Mouse (Mus musculus) activated CD4-positive, CD25-positive, alpha-beta regulatory T cell, adult 4 months (primary cell): ENCODE data around the gene Ankrd63. TPM values are rescaled to one million over a fixed set of nuclear protein-coding genes. Genes with fewer than 3 reads are reported as not detected.

ENCODE experiments used
- ATAC-seq: one replicate; pipeline ENCODE4 v1.8.0; 2017
- polyA plus RNA-seq, 2 experiments: library from polyadenylated mRNA; unstranded; fragments of 100-300 nt; shearing (Covaris generic); gene quantifications; one replicate each; pipeline ENCODE4 v1.2.1; 2017

Gene Ankrd63
- polyA plus RNA-seq, 2 experiments from 2014 or later = not detected

DNA sequence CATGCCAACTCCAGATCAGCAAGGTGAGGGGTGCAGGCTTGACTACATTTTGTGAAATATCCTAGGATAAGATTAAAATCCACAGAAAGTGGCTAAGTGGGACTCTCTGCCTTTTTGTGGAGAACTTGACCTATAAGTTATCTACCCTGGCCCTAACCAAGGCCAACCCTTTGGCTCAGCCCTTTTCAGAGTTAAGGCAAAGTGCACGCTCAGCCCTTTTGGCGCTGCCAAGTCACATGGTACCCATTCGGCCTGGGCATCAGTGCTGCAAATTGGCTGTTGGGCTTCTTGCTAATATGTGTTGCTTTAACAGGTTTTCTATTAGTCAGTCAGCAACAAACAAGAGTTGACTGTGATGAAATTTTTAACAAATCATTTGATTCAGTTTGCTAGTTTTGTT, 16.0 kb downstream of the Ankrd63 start:
- no peak for ATAC-seq

GRCm38 (mm10) chr2:118686693-118687092, 17.1 kb downstream of the Ankrd63 start:
- no peak for ATAC-seq

- no peak for ATAC-seq
Measured at GRCm38 (mm10) chr2:118685088-118685487, 18.7 kb downstream of the Ankrd63 start.

GRCm38 (mm10) chr2:118682544-118683260, 21.1 kb downstream of the Ankrd63 start:
- ATAC-seq = no peak

- no peak for ATAC-seq
Measured at GRCm38 (mm10) chr2:118680926-118681325, 22.8 kb downstream of the Ankrd63 start.

DNA sequence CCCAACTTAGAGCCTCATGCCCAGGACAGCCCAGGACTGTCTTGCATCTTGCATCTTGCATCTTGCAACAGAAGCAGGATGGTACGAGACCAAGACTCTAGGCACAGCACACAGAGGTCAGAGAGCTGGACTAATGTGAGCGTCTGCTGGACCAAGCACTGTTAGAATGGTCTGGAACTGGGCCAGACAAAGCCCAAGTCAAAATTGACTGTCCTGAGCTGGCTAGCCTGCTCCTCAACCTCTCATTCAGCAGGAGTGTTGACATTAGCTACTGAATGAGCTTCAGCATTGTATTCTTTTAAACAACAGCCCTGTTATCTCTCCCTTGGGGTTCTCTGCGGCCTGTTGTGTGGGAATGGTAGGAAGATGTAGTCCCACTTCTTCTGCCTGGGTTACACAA, 24.2 kb downstream of the Ankrd63 start:
- no peak for ATAC-seq

DNA sequence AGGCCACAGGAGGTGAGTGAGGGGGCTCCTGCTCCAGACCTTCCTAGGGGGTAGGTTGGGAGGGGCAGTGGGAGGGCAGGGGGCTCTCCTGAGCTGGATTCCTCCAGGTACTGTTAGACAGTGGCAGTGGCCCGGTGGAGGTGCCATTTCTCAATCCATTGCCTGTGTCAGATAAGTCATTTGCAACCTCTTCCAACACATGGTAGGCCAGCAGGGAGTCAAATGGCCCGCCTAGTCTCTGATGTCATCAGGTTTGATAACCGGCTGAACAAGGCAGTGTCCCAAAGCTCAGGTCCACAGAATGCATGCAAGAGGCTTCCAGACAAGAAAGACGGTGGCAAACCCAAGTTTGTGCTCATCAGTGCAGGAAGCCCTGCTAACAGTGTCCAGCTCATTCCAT, 25.9 kb downstream of the Ankrd63 start:
- no peak for ATAC-seq

- ATAC-seq = no peak
Measured at GRCm38 (mm10) chr2:118676839-118677741, 26.7 kb downstream of the Ankrd63 start.

GRCm38 (mm10) chr2:118674500-118674899, 29.3 kb downstream of the Ankrd63 start:
- ATAC-seq = no peak

DNA sequence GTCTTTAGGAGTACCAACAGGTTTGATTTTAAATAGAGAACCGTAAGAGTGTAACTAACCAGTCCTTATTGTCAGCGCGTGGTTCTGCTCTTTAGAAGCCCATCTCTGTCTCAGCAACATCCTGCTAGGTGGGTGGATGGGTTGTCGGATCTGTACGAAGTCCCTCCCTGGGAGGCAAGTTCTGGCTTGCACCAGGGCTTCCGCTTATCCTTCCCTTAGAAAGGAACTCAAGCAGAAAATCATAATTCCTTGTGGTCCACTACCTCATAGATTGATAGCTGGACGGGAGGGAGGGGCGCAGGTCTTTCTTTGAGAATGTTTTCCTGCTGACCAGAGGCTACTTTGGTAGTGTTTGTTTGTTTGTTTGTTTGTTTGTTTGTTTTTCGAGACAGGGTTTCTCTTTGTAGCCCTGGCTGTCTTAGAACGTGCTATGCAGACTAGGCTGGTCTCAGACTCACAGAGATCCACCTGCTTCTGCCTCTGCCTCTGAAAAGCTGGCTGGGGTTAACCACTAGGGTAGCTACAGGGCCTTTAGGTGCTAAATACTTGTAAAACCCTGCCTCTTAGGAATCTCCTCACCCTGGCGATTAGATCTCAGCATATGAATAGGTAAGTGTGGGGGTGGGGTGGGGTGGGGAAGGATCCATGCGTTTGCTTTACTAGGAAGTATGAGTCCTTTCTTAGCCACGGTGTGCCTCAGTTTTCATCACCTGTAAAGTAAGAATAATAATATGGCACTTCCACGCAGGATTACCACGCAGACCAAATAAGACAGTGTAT, 29.9 kb downstream of the Ankrd63 start:
- ATAC-seq = no peak

DNA sequence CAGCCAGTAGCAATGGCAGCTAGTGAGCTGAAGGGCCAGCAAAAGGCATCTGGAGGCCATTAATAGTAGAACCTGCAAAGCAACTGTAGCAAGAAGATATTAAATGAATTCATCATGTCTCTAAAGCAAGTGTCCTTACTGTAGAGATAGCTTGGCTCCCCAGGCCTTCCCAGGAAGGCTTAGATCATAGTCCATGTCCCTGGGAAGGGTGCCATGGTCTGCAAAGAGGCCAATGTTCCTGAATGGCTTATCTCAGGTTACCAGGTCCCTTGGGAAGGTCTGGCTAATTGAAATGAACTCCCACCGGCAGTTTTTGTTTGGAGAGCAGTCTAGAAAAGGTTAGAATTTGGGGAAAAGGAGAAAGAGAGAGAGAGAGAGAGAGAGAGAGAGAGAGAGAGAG, 32.0 kb downstream of the Ankrd63 start:
- ATAC-seq = no peak

GRCm38 (mm10) chr2:118669785-118670184, 34.0 kb downstream of the Ankrd63 start:
- ATAC-seq = no peak

DNA sequence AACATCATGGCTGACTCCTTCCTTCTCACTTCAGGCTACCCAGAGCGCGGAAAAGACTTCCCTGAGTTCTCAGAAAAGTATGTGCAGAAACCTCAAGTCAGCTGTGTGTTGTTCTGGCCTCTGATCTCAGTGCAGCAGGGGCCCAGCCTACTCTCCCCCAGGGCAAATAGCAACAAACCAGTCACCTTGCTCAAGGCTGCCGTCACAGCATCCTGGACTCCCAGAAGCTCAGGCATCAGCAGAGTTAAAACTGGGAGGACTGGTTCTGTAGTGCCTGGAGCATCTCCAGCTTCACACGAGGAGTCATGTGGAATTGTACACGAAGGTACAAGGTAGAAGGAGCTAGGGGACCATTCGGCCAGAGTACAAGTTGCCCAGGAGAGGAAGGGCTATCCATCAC, 34.5 kb downstream of the Ankrd63 start:
- ATAC-seq = no peak

GRCm38 (mm10) chr2:118667181-118667580, 36.6 kb downstream of the Ankrd63 start:
- ATAC-seq = no peak

- no peak for ATAC-seq
Measured at GRCm38 (mm10) chr2:118665616-118666015, 38.1 kb downstream of the Ankrd63 start.

DNA sequence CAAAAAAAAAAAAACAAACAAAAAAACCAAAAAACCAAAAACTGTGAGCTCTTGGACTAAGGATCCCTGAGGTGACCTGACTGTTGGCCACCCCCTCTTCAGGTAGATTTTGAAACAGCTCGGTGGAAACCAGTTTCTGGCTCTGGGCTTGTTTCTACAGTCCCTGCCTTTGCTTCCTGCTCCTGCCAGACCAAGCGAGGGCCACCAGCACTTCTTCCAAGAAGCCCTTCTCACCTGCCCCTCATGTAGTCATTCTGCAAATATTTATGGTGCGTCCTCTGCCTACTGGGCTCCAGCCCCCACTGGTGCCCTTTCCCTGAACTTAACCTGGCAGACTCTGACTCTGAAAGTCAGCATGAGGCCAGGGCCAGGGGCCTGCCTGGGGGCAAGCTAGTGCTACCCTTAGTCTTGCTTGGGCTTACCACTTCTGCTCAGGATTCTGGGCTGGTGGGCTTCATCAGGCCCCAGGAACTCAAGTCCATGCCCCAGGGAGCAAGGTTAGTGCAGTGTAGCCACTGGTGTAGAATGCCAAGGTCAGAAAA, 38.7 kb downstream of the Ankrd63 start:
- no peak for ATAC-seq

GRCm38 (mm10) chr2:118663804-118664766, 39.7 kb downstream of the Ankrd63 start:
- ATAC-seq = no peak

GRCm38 (mm10) chr2:118662902-118663803, 40.6 kb downstream of the Ankrd63 start, which contains the start of gene Pak6:
Gene Pak6 (plus strand): TSS chr2:118663303.
- no peak for ATAC-seq

DNA sequence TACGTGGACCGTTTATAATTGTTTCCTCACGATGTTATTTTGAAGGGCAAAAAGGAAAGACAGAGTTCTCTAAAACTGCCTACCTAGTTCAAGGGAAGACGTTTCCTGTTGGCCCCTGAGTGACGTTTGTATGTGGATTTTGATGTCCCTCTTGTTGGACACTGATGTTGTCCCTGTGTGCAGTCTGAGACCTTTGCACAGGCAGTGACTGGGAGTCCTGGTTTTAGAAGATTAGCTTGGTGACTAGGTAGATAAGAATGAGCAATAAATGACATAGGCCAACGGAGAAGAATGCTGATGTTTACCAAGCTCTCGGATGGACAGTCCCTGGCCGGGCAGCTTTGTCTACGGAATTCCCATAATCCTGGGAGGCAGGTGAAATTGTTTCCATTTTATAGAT, 41.9 kb downstream of the Ankrd63 start:
- no peak for ATAC-seq

DNA sequence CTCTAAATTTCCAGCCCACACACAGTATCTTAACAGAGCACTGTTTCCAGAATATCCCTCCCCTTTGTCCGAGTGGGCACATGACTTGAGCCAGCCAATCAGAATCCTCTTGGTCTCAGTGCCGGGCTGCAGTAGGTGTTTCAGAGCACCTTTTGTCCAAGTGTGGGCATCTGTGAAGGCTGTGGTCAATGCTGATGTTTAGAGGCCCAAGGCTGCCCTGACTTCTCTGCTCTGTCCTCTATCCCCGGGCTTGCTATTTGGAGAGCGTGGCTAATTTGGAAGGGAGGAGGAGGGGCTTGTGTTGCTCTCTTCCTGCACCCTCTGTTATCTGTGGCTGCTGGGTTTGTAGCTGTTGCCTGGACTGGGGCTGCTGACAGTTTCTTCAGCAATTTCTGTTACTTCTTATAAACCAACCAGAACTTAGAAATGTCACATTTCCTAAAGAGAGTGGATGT, 43.7 kb downstream of the Ankrd63 start:
- ATAC-seq = peak; percentile 69
